Mouse (Mus musculus): ENCODE data around the gene Rprd1b. TPM values are rescaled to one million over a fixed set of nuclear protein-coding genes. Genes with fewer than 3 reads are reported as not detected.

Gene Rprd1b
- total RNA-seq, 2 experiments from 2014 or later = 28.3 to 37.7 TPM

DNA sequence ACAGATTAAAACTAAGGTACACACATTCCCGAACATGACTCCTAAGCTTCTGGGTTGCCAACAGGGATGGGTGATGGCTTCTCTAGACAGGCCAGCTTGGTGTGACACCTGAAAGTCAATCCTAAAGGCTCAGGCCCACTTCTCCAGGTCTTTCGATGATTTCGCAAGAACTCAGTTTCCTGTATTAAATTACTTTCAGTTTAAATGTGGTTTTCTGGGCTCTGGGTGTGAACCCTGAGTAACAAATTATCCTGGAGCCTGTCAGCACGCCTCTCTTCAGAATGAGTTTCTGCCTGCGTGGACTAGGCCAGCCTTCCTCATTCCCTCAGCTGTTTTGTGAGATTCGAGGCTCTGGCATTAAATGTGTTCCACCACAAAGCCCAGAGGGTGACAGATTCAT lies 134.7 kb downstream of the Rprd1b start:
- no peak for DNase-seq

DNA sequence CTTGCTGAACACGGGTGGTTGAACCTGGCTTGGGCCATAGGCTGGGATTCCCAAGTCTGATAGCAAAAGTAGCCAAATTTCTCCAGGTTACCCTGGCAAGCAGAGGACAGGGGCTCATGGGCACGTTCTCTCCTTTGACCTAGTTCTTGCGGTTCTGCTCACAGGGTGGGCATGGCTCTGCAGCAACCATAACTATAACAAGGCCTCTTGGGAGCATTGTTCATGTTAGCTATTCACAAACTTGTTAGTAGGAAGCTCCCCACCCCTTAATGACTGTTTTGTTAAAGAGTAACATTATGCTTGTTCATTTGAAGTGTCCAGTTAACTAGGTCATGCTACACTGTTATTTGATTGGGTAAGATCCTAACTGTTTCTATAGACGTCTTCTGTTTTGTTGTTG lies 137.5 kb downstream of the Rprd1b start:
- intact Hi-C loops (cut with DNase I) = no loop called here
- DNase-seq = no peak

More for the DNA sequence above, 134.7 kb downstream of the Rprd1b start:
- intact Hi-C loops (cut with DNase I) = no loop called here

DNA sequence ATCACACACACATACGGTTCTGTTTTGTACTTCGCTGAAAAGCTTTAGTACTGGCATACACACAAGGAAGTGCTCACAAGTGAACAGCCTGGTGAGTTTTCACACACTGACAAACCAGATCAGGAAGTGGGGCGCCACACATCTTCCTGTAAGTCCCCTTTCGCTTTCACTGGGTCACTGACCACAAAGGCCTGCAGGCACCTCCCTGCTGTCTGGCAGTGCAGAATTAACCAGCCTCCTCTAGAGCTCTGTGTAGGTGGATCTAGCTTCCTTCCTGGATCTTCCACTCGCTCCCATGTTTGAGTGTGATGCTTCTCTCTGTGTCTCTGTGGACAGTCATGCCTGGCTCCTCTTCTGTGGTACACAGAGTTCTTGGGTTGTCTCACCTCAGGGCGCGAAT lies 138.3 kb downstream of the Rprd1b start:
- intact Hi-C loops (cut with DNase I) = no loop called here
- peak in 1 of 2 experiments; percentile 39 for DNase-seq

DNA sequence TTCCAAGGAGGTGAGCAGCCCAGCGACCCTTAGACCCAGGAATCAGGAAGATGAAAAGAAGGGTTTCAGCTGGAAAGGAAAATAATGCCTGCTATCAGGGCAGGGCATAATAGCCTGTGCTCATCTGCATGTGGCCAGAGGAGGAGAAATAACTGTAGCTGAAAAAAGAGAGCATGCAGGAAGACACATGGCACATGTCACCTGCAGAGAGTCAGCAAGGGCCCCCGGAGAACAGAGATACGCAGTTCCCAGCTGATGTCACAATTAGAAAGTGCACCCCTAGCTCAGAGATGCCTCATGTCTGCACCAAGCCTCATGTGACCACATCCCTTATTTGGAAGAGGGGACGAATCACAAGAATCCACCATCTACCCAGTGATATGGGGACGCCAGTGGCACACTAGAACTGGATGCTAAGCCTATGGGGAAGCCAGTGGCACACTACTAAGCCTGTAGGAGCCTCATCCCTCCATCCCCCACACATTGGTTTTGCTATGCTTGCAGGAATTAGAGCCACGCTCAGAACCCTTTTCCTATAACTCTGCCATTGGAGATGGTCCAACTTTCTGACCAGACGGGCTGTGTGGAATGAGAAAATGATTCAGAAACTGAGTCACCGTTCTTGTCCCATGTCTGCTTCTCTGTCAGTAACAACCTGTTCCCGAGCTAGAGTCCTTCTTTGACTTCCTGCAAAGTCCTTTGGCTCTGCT lies 139.4 kb downstream of the Rprd1b start:
- intact Hi-C loops (cut with DNase I) = no loop called here
- DNase-seq = no peak

DNA sequence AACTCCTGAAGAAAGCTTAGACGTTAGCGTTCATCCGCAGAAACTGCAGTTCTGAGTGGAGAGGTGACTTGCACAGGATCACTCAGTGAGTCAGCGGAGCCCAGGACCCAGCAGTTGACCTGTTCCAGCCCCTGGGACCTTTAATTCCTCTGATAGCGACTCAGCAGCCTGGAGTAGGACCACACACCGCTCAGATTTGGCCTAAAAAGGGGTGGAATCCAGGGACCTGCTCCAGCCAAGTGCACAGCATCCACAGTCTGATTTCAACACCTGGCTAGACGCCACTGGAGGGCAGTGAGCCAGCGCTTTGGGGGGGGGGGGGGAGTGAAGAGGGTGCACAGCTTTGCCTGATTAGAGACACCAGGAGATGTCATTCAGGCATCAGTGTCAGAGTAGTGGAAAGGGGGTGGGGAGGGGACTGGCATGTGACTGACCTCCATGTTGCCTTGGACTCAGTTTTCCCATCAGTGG lies 140.5 kb downstream of the Rprd1b start:
- intact Hi-C loops (cut with DNase I) = no loop called here
- DNase-seq = peak; percentile 49 to 56

DNA sequence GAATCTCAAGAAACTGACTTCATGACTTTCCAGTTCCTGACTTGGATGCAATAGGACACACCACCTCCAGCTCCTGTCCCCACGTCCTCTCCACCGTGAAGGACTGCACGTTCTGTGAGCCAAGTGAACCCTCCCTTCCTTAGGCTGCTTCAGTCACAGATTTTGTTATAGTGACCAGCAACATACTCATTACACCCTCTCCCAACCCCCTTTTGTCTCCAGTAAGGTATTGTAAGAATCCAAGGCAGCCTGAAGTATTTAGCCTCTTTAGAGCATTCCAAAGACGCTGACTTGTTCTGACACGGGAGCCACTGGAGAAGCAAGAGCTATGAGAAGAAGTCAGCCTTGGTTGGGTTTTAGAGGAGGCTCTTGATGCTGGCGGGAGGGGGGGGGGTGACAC lies 141.1 kb downstream of the Rprd1b start:
- intact Hi-C loops (cut with DNase I) = no loop called here
- DNase-seq = no peak

DNA sequence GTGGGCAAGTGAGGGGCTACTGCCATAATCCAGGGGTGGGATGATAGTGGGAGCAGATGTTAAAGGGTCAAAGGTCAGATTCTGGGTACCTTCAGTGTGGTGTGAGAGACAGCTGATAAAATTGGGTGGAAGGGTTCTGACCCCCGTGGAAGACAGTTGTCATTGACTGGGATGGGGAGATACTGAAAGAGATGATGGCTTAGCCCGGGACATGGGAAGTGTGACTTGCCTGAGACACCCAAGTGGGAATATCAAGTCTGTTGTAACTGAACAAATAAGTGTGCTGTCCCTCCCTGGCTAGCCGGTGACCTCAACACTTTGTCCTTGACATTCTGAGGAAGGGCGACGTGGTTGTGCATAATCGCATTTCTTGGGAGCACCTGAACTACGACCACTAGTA lies 141.5 kb downstream of the Rprd1b start:
- intact Hi-C loops (cut with DNase I) = no loop called here
- DNase-seq = no peak

DNA sequence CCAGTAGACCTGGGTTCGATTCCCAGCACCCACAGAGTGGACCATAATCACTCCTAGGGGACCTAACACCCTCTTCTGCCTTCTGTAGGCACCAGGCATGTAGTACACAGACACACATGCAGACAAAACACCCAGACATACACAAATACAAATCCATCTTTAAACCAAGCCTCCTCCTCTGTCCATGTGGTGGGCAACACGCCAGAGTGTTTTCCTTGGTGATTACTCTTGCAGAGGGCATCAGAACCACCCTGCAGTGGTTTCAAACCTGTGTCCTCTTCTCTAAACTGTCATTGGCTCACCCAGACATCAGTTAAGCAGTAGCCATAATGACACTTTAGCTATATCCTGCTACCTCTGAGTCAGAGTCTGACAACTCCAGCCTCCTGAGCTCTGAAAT lies 142.1 kb downstream of the Rprd1b start:
- intact Hi-C loops (cut with DNase I) = no loop called here
- no peak for DNase-seq

DNA sequence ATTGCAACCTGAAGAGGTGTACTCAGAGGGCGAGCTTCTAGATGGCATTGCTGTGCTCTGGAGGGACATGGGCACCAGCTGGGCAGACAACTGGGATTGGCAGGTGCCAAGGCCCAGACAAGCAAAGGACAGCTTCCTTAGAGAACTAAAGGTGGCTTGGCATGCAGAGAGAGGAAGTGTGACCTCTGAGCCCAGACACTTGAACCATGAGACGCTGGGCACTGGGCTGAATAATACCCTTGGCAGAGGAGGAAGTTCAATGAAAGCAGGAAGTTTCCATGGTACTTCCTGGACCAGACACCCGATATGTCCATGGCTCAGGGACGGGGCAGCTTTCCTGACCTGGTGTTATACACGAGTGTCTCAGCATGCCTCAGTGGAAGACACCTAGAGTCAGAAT lies 146.1 kb downstream of the Rprd1b start:
- intact Hi-C loops (cut with DNase I) = no loop called here
- no peak for DNase-seq

DNA sequence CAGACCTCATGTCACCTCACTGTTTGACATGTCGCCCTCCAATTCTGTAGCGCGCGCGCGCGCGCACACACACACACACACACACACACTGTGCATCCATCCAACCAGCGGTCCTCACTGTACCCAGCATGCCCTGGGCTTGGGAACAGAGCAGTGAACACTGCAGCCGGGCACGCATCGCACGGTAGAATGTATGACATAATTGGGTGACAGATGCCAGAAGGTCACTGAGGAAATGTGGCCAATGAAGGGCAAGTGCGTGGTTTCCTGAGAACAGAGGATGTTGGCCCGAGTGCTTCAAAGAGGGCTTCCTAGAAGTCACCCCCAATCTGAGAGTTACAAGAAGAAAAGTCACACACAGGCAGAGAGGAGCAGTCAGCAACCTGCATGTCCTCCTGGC lies 146.7 kb downstream of the Rprd1b start:
- intact Hi-C loops (cut with DNase I) = no loop called here

DNA sequence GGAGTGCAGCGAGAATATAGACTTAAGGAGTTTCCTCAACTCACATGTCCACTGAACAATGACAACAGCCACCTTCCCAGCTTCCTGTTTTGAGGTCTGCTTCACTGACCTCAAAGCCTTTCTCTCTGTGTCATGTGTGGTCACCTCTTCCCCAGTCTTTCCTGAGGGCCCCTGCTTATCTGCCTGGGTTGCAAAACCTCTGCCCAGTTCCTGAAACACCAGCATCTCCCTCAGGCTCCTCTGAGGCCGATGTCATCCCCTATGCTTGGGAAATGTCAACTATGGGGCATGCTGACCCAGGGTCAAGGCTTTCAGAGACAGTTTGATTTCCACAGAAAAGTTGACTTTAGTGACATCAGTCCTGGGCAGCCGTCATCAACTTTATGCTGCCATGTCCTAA lies 147.1 kb downstream of the Rprd1b start:
- DNase-seq = no peak
- intact Hi-C loops (cut with DNase I) = no loop called here

More for the DNA sequence above, 146.7 kb downstream of the Rprd1b start:
- DNase-seq = no peak

DNA sequence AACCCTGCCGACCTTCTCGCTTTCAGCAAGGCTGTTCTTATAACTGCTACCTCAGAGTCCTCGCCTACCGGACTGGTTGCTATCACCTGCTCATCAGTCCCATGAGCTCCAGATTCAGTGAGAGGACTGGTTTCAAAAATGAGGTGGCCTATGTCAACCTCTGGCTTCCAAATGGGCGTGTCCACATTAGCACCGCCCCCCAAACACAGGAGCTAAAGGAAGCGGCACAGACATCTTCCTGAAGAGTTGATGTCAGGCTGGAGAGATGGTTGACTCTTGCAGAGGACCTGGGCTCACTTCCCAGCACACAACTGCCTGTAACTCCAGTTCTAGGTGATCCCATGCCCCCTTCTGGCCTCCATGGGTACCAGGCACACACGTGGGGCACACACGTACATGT lies 148.5 kb downstream of the Rprd1b start:
- intact Hi-C loops (cut with DNase I) = no loop called here

DNA sequence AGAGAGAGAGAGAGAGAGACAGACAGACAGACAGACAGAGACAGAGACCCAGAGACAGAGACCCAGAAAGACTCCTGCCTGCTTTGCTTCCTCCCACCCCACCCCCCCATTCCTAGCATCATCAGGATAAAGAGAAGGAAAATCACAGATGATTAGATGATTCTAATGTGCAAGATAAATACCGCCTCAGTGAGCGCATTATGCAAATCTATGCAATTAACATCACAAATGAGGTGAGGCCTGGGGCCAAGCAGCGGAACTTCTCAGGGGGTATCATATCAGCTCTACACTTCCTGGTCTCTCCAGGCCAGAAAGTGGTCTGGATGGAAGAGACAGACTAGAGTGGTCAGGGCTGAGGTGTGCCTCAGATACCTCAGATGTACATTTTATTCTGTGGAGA lies 149.3 kb downstream of the Rprd1b start:
- DNase-seq = no peak
- intact Hi-C loops (cut with DNase I) = no loop called here

More for the DNA sequence above, 148.5 kb downstream of the Rprd1b start:
- DNase-seq = no peak

DNA sequence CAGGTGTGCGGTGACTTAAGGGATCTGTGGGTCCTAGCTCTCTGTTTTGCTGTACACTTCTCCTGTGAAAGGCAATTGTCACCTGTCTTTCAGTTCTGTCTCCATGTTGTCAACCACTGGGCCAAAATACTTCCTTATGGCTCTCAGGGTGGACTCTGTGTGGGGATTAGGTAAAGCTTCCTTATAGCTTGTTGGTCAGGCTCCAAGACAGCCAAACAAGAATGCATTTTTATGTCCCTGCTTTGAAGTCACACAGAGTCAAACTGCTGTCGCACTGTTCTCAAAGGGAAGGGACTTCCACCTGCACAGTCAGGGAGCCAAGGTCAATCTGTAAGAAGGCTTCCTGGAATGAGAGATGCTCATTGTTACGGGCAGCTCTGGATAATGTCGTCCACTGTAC lies 149.8 kb downstream of the Rprd1b start:
- DNase-seq = no peak
- intact Hi-C loops (cut with DNase I) = no loop called here

DNA sequence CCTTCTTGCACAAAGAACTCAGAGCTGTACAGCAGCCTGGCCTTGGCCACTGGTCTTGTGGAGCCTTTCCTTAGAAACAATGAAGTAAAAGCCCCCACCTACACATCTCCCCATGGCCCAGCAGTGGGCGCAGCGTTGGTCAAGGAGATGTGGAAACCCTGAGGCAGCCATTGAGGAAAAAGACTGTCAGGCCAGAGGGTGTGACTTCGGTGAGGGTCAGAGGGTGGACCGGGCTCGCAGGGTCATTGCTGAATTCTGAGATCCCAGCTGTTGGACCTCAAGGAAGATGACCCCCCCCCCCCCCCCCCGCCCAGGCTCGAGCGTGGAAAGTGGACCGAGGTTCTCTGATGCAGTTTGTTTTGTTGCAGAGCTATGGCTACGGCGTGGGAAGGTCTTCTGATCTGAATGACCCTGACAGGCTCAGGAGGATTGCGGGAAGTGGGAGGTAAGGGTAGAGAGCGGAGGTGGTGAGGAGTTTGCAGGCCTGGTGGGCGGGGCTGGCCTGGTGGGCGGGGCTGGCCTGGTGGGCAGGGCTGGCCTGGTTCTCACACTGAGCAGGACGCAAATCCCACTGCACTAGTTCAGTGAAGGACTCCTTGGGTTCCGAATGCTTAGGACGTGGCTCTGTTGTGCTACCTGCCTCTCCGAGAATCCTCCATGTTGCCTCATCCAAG lies 150.5 kb downstream of the Rprd1b start:
- peak; percentile 79 to 83 for DNase-seq
- intact Hi-C loops (cut with DNase I) = no loop called here

DNA sequence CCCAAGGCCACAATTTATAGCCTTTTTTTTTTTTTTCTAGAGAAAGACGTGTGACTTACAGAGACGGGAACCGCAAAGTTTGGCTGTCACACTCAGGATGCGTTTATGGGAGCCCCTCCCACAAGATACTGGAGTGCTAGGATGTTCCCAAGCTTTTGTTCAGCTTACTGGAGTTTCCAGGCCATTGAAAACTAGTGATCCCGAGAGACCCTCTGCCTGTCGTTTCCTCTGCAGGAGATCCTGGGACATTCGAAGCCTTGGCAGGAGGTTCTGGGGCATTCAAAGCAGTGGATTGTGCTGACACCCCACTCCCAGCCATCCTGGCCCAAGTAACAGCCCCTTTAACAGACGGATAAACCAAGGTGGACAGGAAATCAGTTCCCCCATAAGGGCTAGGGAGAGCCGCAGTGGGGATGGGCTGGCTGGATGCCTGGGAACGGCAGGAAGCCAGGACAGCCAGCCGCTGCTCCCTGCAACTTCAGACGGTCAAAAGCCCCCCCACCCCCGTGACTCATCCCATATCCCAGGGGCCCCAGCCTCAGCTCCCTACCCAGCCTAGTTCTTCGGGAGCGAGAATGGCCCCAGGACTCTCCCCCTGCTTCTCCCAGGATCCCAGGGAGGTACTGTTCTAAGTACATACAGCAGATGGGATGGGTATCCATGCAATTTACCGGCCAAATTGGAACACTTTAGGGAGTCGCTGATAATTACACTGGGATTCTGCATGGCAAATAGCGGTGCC lies 151.2 kb downstream of the Rprd1b start:
- peak; percentile 65 to 74 for DNase-seq
- intact Hi-C loops (cut with DNase I) = loop anchor here (2.0 to 5.0 kb wide), 2 partner anchors 33 to 72 kb away; partner anchors contain the start of gene Tgm2

DNA sequence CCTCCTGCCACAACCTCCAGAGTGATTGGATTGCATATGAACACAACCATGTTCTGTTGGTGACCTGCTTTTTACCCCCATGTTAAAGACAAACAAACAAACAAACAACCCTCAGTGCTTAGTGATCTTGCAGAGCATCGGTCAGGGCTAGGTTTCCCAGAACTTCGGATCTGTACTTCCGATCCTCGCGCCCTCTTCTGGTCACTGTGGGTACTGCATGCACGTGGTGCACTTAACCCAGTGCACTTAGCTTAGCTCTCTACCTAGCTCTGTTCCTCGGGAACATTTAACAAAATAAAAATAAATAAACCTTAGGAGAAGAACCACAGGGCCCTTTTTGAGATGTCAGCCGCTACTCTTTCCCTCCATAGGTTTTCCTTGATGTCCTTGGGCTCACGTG lies 152.5 kb downstream of the Rprd1b start:
- DNase-seq = peak in 1 of 2 experiments; percentile 77

More for the DNA sequence above, 152.5 kb downstream of the Rprd1b start:
- intact Hi-C loops (cut with DNase I) = loop anchor here (2.0 to 5.0 kb wide), 2 partner anchors 34 to 73 kb away; partner anchors contain the start of gene Tgm2

Measured in heart, postnatal 36 days (tissue).